Mouse (Mus musculus): Measurements from ENCODE around the gene Ppil4.

Gene Ppil4

GRCm38 (mm10) chr10:7824663-7825280 is 32.1 kb downstream of the Ppil4 start:
- DNase-seq (ENCODE audit: low spot score in 2 of 2): no peak

- DNase-seq (ENCODE audit: low spot score in 2 of 2): no peak
These were observed 32.6 kb downstream of the Ppil4 start for GRCm38 (mm10) chr10:7825281-7825665.

- no peak for DNase-seq (ENCODE audit: low spot score in 2 of 2)
These were observed 33.4 kb downstream of the Ppil4 start for GRCm38 (mm10) chr10:7826106-7826505.

GRCm38 (mm10) chr10:7832171-7832676 is 39.5 kb downstream of the Ppil4 start, which contains the start of gene Zc3h12d:
Gene Zc3h12d, plus strand, starts transcription at chr10:7832470.
- no peak for DNase-seq (ENCODE audit: low spot score in 2 of 2)

- DNase-seq (ENCODE audit: low spot score in 2 of 2): no peak
These were observed 40.9 kb downstream of the Ppil4 start for GRCm38 (mm10) chr10:7833377-7834165.

GRCm38 (mm10) chr10:7834671-7835225 is 42.1 kb downstream of the Ppil4 start:
- DNase-seq (ENCODE audit: low spot score in 2 of 2): no peak

- DNase-seq (ENCODE audit: low spot score in 2 of 2): no peak
These were observed 44.2 kb downstream of the Ppil4 start for GRCm38 (mm10) chr10:7836902-7837301.

GRCm38 (mm10) chr10:7837446-7837845 is 44.8 kb downstream of the Ppil4 start:
- no peak for DNase-seq (ENCODE audit: low spot score in 2 of 2)

- no peak for DNase-seq (ENCODE audit: low spot score in 2 of 2)
These were observed 45.3 kb downstream of the Ppil4 start for GRCm38 (mm10) chr10:7838036-7838435.

- no peak for DNase-seq (ENCODE audit: low spot score in 2 of 2)
These were observed 46.3 kb downstream of the Ppil4 start for GRCm38 (mm10) chr10:7838874-7839421.

- DNase-seq (ENCODE audit: low spot score in 2 of 2): no peak
These were observed 47.1 kb downstream of the Ppil4 start for GRCm38 (mm10) chr10:7839551-7840352.

- DNase-seq (ENCODE audit: low spot score in 2 of 2): no peak
These were observed 47.7 kb downstream of the Ppil4 start for GRCm38 (mm10) chr10:7840353-7840733.

- DNase-seq (ENCODE audit: low spot score in 2 of 2): no peak
These were observed 48.1 kb downstream of the Ppil4 start for GRCm38 (mm10) chr10:7840785-7841184.

GRCm38 (mm10) chr10:7841571-7842080 is 48.9 kb downstream of the Ppil4 start:
- DNase-seq (ENCODE audit: low spot score in 2 of 2): peak; percentile 53 to 55

- DNase-seq (ENCODE audit: low spot score in 2 of 2): peak in 1 of 2 experiments; percentile 7
These were observed 50.5 kb downstream of the Ppil4 start for GRCm38 (mm10) chr10:7843181-7843580.

- DNase-seq (ENCODE audit: low spot score in 2 of 2): peak in 1 of 2 experiments; percentile 15
These were observed 51.5 kb downstream of the Ppil4 start for GRCm38 (mm10) chr10:7844161-7844560.

- DNase-seq (ENCODE audit: low spot score in 2 of 2): peak in 1 of 2 experiments; percentile 13
These were observed 52.4 kb downstream of the Ppil4 start for GRCm38 (mm10) chr10:7845136-7845535.

- peak in 1 of 2 experiments; percentile 20 for DNase-seq (ENCODE audit: low spot score in 2 of 2)
These were observed 53.3 kb downstream of the Ppil4 start for GRCm38 (mm10) chr10:7845991-7846390.

- DNase-seq (ENCODE audit: low spot score in 2 of 2): peak in 1 of 2 experiments; percentile 6
These were observed 54.5 kb downstream of the Ppil4 start for GRCm38 (mm10) chr10:7847166-7847605.

- DNase-seq (ENCODE audit: low spot score in 2 of 2): no peak
These were observed 59.2 kb downstream of the Ppil4 start for GRCm38 (mm10) chr10:7851891-7852290.

- no peak for DNase-seq (ENCODE audit: low spot score in 2 of 2)
These were observed 67.8 kb downstream of the Ppil4 start for GRCm38 (mm10) chr10:7860494-7860893.

Data from right cerebral cortex, postnatal 10 days (tissue).